Mouse (Mus musculus): ENCODE data around the gene Adamts10. TPM values are rescaled to one million over a fixed set of nuclear protein-coding genes. Genes with fewer than 3 reads are reported as not detected.

The Adamts10 gene
- polyA plus RNA-seq, 1 experiment from 2014 or later: 32.7 TPM

- no peak for ATAC-seq (ENCODE audit: insufficient number of reproducible peaks, insufficient read depth, low FRiP score, low read depth)
- no peak overlapping the region for H3K27ac ChIP-seq (replicated peaks in 1 of 2; ENCODE audit: control insufficient read depth in 1 of 2, insufficient read depth in 1 of 2, low read depth in 2 of 2, low read length in 2 of 2)
- H3K4me3 ChIP-seq (ENCODE audit: control insufficient read depth in 1 of 2, insufficient read depth in 1 of 2, low read depth in 1 of 2, low read length in 2 of 2): no peak overlapping the region
- H3K36me3 ChIP-seq (ENCODE audit: control insufficient read depth, insufficient read depth, low read length): peaks cover 37% of the 10 kb centered on the region
- no peak overlapping the region for H3K9ac ChIP-seq (ENCODE audit: low read length)
- 50% methylated on average over 4 of the region's 4 CpGs for WGBS
- no peaks in the 10 kb centered on the region for H3K9me3 ChIP-seq (ENCODE audit: control insufficient read depth, low read length)
- no peaks in the 10 kb centered on the region for H3K4me1 ChIP-seq (ENCODE audit: control insufficient read depth in 2 of 2, insufficient read depth in 2 of 2, low read length in 2 of 2)
- H3K4me2 ChIP-seq (ENCODE audit: low read length): no peak overlapping the region
- no peaks in the 10 kb centered on the region for H3K27me3 ChIP-seq (ENCODE audit: control insufficient read depth, insufficient read depth, low read length)
Measured at GRCm38 (mm10) chr17:33552964-33553363, 29.0 kb downstream of the Adamts10 start.

DNA sequence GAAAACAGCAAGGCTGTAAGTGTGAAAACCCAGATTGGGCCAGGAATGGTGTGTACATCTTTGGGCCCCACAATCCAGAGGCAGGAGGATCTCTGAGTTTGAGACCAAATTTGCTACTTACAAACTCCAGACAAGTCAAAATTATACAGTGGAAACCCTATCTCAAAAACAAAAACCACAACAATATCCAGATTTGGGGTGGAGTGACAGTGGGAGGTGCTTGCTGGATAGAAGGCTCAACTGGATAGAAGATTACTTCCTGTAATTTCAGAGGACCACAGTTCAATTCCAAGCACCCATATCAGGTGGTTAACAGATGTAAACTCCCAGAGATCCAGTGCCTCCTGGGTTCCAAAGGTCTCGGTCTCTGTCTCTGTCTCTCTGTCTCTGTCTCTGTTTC is 30.5 kb downstream of the Adamts10 start:
- no peak overlapping the region for H3K9ac ChIP-seq (ENCODE audit: low read length)
- no peak overlapping the region for H3K4me2 ChIP-seq (ENCODE audit: low read length)
- no peaks in the 10 kb centered on the region for H3K9me3 ChIP-seq (ENCODE audit: control insufficient read depth, low read length)
- no peaks in the 10 kb centered on the region for H3K27me3 ChIP-seq (ENCODE audit: control insufficient read depth, insufficient read depth, low read length)
- H3K4me3 ChIP-seq (ENCODE audit: control insufficient read depth in 1 of 2, insufficient read depth in 1 of 2, low read depth in 1 of 2, low read length in 2 of 2): no peak overlapping the region
- ATAC-seq (ENCODE audit: insufficient number of reproducible peaks, insufficient read depth, low FRiP score, low read depth): no peak
- H3K27ac ChIP-seq (replicated peaks in 1 of 2; ENCODE audit: control insufficient read depth in 1 of 2, insufficient read depth in 1 of 2, low read depth in 2 of 2, low read length in 2 of 2): no peak overlapping the region
- no peaks in the 10 kb centered on the region for H3K4me1 ChIP-seq (ENCODE audit: control insufficient read depth in 2 of 2, insufficient read depth in 2 of 2, low read length in 2 of 2)
- 88% methylated on average over 1 of the region's 1 CpGs for whole genome bisulfite sequencing
- H3K36me3 ChIP-seq (ENCODE audit: control insufficient read depth, insufficient read depth, low read length): peaks cover 28% of the 10 kb centered on the region

DNA sequence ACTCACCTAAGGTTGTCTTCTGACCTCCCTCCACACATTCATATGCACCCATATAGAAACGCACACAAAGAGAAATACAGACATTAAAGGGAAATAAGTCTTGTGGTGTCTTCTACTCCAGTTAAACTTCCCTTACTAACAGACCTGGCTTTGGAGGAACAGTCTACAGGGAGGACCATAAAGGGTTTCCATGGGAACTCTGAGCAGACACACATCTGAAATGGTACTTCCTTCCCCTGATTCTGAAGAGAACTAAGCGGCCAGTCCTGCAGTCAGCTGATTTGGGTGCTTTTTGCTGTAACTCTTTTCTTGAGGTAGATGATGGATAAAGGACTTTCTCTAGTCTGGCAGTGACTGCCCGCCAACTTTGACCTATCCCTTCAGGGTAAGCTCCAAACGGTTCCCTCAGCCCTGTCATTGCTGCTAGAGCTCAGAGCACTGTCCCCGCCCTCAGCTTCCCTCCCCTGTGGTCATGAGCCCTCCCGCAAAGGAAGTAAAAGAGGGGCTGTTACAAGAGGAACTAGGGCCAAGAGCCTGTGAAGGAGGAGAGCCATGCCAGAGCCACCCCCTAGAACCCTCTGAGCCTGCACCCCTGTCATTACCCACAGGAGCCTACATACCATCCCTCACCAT is 31.3 kb downstream of the Adamts10 start, which contains the start of gene Myo1f:
Gene Myo1f (plus strand): TSS at position 485 of the 633 bp plus-strand sequence.
- no peaks in the 10 kb centered on the region for H3K9me3 ChIP-seq (ENCODE audit: control insufficient read depth, low read length)
- 32% methylated on average over 6 of the region's 6 CpGs for WGBS
- H3K4me3 ChIP-seq (ENCODE audit: control insufficient read depth in 1 of 2, insufficient read depth in 1 of 2, low read depth in 1 of 2, low read length in 2 of 2): no peak within 1 kb of the TSS
- H3K27me3 ChIP-seq (ENCODE audit: control insufficient read depth, insufficient read depth, low read length): no peaks in the 10 kb centered on the region
- H3K9ac ChIP-seq (ENCODE audit: low read length): no peak within 1 kb of the TSS
- H3K27ac ChIP-seq (replicated peaks in 1 of 2; ENCODE audit: control insufficient read depth in 1 of 2, insufficient read depth in 1 of 2, low read depth in 2 of 2, low read length in 2 of 2): no peak within 1 kb of the TSS
- H3K4me2 ChIP-seq (ENCODE audit: low read length): no peak within 1 kb of the TSS
- ATAC-seq (ENCODE audit: insufficient number of reproducible peaks, insufficient read depth, low FRiP score, low read depth): no peak
- peaks cover 20% of the 10 kb centered on the region for H3K36me3 ChIP-seq (ENCODE audit: control insufficient read depth, insufficient read depth, low read length)
- no peaks in the 10 kb centered on the region for H3K4me1 ChIP-seq (ENCODE audit: control insufficient read depth in 2 of 2, insufficient read depth in 2 of 2, low read length in 2 of 2)

- no peak overlapping the region for H3K4me2 ChIP-seq (ENCODE audit: low read length)
- H3K4me3 ChIP-seq (ENCODE audit: control insufficient read depth in 1 of 2, insufficient read depth in 1 of 2, low read depth in 1 of 2, low read length in 2 of 2): no peak overlapping the region
- no peak overlapping the region for H3K9ac ChIP-seq (ENCODE audit: low read length)
- H3K4me1 ChIP-seq (ENCODE audit: control insufficient read depth in 2 of 2, insufficient read depth in 2 of 2, low read length in 2 of 2): no peaks in the 10 kb centered on the region
- no peaks in the 10 kb centered on the region; the same call in 1 of the 2 replicates for H3K36me3 ChIP-seq (ENCODE audit: control insufficient read depth, insufficient read depth, low read length)
- ATAC-seq (ENCODE audit: insufficient number of reproducible peaks, insufficient read depth, low FRiP score, low read depth): no peak
- H3K27ac ChIP-seq (replicated peaks in 1 of 2; ENCODE audit: control insufficient read depth in 1 of 2, insufficient read depth in 1 of 2, low read depth in 2 of 2, low read length in 2 of 2): no peak overlapping the region
- no peaks in the 10 kb centered on the region for H3K27me3 ChIP-seq (ENCODE audit: control insufficient read depth, insufficient read depth, low read length)
- no peaks in the 10 kb centered on the region for H3K9me3 ChIP-seq (ENCODE audit: control insufficient read depth, low read length)
- WGBS: 69% methylated on average over 4 of the region's 4 CpGs
Measured at GRCm38 (mm10) chr17:33557922-33558321, 33.9 kb downstream of the Adamts10 start.

GRCm38 (mm10) chr17:33563527-33564076 is 39.6 kb downstream of the Adamts10 start:
- Histone ChIP-seq H3K4me2 (ENCODE audit: low read length) (no peak overlapping the region), H3K27ac (replicated peaks in 1 of 2; ENCODE audit: control insufficient read depth in 1 of 2, insufficient read depth in 1 of 2, low read depth in 2 of 2, low read length in 2 of 2) (no peak overlapping the region), H3K9me3 (ENCODE audit: control insufficient read depth, low read length) (no peaks in the 10 kb centered on the region), H3K4me3 (ENCODE audit: control insufficient read depth in 1 of 2, insufficient read depth in 1 of 2, low read depth in 1 of 2, low read length in 2 of 2) (no peak overlapping the region), H3K36me3 (ENCODE audit: control insufficient read depth, insufficient read depth, low read length) (no peaks in the 10 kb centered on the region), H3K27me3 (ENCODE audit: control insufficient read depth, insufficient read depth, low read length) (no peaks in the 10 kb centered on the region; the same call in 1 of the 2 replicates), H3K4me1 (ENCODE audit: control insufficient read depth in 2 of 2, insufficient read depth in 2 of 2, low read length in 2 of 2) (no peaks in the 10 kb centered on the region), H3K9ac (ENCODE audit: low read length) (no peak overlapping the region)
- 60% methylated on average over 2 of the region's 2 CpGs for WGBS
- ATAC-seq (ENCODE audit: insufficient number of reproducible peaks, insufficient read depth, low FRiP score, low read depth): no peak

DNA sequence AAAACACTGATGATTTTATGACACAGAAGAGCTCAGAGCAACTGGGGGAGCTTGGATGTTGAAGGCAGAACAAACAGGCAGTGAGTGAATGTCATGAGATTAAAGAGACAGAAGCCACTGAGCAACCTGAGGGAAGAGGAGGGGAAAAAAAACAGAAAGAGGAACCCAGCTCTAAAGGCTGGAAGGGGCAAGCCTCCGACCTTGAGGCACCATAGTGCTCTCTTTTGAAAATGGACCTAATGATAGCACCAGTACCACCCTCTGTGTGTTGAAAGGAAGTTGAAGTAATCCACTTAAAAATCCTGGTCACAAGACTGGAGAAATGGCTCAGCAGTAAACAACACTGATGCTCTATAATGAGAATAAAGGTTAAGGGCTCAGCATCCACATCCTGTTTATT is 40.6 kb downstream of the Adamts10 start:
- Histone ChIP-seq H3K4me2 (ENCODE audit: low read length) (no peak overlapping the region), H3K36me3 (ENCODE audit: control insufficient read depth, insufficient read depth, low read length) (no peaks in the 10 kb centered on the region)
- WGBS: 35% methylated on average over 1 of the region's 1 CpGs

DNA sequence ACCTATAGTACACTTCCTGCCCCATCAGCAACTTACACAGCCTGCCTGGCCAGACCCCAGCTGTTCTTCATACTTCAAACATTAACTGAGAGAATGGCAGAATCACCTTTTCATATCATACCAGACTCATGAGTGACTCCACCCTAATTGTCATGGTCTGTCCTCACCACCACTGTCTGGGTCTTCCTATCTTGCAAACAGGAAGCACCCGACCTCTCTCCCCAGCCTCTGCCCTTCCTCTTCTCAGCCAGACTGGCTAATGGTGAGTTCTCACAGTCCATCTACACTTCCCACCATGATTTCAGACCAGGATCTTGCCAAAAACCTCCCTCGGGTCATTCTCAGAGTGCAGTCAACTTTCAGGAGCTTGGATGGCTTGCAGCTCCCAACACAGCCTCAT is 42.2 kb downstream of the Adamts10 start:
- no peak overlapping the region for H3K9ac ChIP-seq (ENCODE audit: low read length)
- no peaks in the 10 kb centered on the region for H3K9me3 ChIP-seq (ENCODE audit: control insufficient read depth, low read length)

More for the DNA sequence above, 40.6 kb downstream of the Adamts10 start:
- H3K27ac ChIP-seq (replicated peaks in 1 of 2; ENCODE audit: control insufficient read depth in 1 of 2, insufficient read depth in 1 of 2, low read depth in 2 of 2, low read length in 2 of 2): no peak overlapping the region
- ATAC-seq (ENCODE audit: insufficient number of reproducible peaks, insufficient read depth, low FRiP score, low read depth): no peak
- no peaks in the 10 kb centered on the region for H3K4me1 ChIP-seq (ENCODE audit: control insufficient read depth in 2 of 2, insufficient read depth in 2 of 2, low read length in 2 of 2)
- H3K9ac ChIP-seq (ENCODE audit: low read length): no peak overlapping the region
- H3K9me3 ChIP-seq (ENCODE audit: control insufficient read depth, low read length): no peaks in the 10 kb centered on the region
- H3K27me3 ChIP-seq (ENCODE audit: control insufficient read depth, insufficient read depth, low read length): no peaks in the 10 kb centered on the region; the same call in 1 of the 2 replicates
- no peak overlapping the region for H3K4me3 ChIP-seq (ENCODE audit: control insufficient read depth in 1 of 2, insufficient read depth in 1 of 2, low read depth in 1 of 2, low read length in 2 of 2)

DNA sequence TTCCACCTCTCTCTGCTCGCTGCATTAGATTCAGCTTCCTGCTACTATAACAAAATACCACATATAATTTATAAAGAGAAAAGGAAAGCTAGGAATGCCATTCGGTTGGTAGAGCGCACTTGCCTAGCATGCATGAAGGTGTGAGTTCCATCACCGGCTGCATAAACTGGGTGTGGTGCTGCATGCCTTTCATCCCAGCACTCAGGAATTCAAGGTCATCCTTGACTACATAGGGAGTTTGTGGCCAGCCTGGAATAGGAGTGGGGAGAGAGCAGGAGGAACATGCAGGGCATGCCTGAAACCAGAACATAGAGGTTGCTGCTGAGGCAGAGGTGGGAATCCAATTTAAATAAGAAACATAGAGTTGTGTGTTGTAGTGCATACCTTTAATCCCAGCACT is 60.1 kb downstream of the Adamts10 start:
- WGBS: 72% methylated on average over 4 of the region's 4 CpGs
- Histone ChIP-seq H3K27ac (replicated peaks in 1 of 2; ENCODE audit: control insufficient read depth in 1 of 2, insufficient read depth in 1 of 2, low read depth in 2 of 2, low read length in 2 of 2) (no peak overlapping the region), H3K4me1 (ENCODE audit: control insufficient read depth in 2 of 2, insufficient read depth in 2 of 2, low read length in 2 of 2) (no peaks in the 10 kb centered on the region), H3K36me3 (ENCODE audit: control insufficient read depth, insufficient read depth, low read length) (no peaks in the 10 kb centered on the region), H3K4me3 (ENCODE audit: control insufficient read depth in 1 of 2, insufficient read depth in 1 of 2, low read depth in 1 of 2, low read length in 2 of 2) (no peak overlapping the region), H3K9me3 (ENCODE audit: control insufficient read depth, low read length) (no peaks in the 10 kb centered on the region), H3K4me2 (ENCODE audit: low read length) (no peak overlapping the region), H3K27me3 (ENCODE audit: control insufficient read depth, insufficient read depth, low read length) (no peaks in the 10 kb centered on the region), H3K9ac (ENCODE audit: low read length) (no peak overlapping the region)
- no peak for ATAC-seq (ENCODE audit: insufficient number of reproducible peaks, insufficient read depth, low FRiP score, low read depth)

More for the DNA sequence above, 42.2 kb downstream of the Adamts10 start:
- H3K27me3 ChIP-seq (ENCODE audit: control insufficient read depth, insufficient read depth, low read length): no peaks in the 10 kb centered on the region; the same call in 1 of the 2 replicates
- WGBS: 54% methylated on average over 2 of the region's 2 CpGs
- H3K27ac ChIP-seq (replicated peaks in 1 of 2; ENCODE audit: control insufficient read depth in 1 of 2, insufficient read depth in 1 of 2, low read depth in 2 of 2, low read length in 2 of 2): no peak overlapping the region
- H3K4me2 ChIP-seq (ENCODE audit: low read length): no peak overlapping the region
- H3K4me1 ChIP-seq (ENCODE audit: control insufficient read depth in 2 of 2, insufficient read depth in 2 of 2, low read length in 2 of 2): no peaks in the 10 kb centered on the region
- ATAC-seq (ENCODE audit: insufficient number of reproducible peaks, insufficient read depth, low FRiP score, low read depth): no peak
- no peak overlapping the region for H3K4me3 ChIP-seq (ENCODE audit: control insufficient read depth in 1 of 2, insufficient read depth in 1 of 2, low read depth in 1 of 2, low read length in 2 of 2)
- no peaks in the 10 kb centered on the region for H3K36me3 ChIP-seq (ENCODE audit: control insufficient read depth, insufficient read depth, low read length)

Data from heart, embryonic 14.5 days (tissue).